Mouse (Mus musculus) right cerebral cortex, adult 18-20 months (tissue): ENCODE measurements around the gene Nxpe2.
"Not testable (repeated sequence)": the region's sequence is repeated elsewhere in the genome, so short reads cannot be mapped to it uniquely, and the experiment has no call there.

Experiments used
- DNase-seq: peaks from one replicate; pipeline ENCODE4 v3.0.0; 2022; ENCODE audit warnings: mixed read lengths

The Nxpe2 gene

DNA sequence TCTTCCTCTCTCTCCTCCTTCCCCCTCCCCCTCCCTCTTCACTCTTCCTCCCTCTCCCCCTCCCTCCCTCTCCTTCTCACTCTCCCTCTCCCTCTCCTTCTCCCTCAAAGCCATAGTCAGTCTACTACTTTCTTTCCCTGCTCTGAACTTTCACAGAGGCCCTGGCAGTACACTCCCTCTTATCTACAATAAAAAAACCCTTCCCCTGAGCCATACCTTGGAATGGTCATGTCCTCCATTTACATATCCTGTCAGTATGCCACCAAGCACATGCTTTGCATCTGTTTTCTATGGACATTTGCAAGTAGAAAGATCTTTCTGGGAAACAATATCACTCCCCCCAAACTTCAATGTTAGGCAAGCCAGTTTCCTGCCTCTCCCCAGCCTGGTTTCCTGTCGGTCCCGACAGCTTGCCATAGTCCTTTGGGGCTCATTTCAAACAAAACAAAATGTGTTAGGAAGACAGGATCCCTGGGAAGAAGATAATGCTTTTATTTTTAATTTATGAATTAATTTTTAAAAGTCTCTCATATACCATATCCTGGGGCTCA, at the start of gene Nxpe2:
TSS of gene Nxpe2 (minus strand) at position 307 of the 551 bp plus-strand sequence.
- DNase-seq, result no peak

DNA sequence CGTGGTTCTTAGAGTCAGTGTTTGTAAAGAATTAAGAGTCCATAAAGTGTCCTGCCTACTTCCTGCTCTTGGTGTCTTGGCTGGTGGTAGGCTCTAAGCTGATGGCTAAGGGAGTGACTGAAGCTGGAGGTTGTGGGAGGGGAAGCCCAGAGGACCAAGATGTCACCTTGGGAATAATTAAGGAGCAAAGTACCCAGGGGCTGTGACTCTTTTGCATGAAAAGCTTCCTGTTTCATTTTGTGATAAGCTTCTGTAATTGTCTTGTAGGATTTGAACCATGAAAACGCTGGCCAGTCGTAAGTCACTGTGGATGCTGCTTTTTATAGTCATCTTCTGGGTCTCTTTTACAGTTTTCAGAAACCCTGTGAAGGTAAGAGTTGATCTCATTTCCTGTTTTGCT, 36.7 kb upstream of the Nxpe2 start:
- no peak for DNase-seq

DNA sequence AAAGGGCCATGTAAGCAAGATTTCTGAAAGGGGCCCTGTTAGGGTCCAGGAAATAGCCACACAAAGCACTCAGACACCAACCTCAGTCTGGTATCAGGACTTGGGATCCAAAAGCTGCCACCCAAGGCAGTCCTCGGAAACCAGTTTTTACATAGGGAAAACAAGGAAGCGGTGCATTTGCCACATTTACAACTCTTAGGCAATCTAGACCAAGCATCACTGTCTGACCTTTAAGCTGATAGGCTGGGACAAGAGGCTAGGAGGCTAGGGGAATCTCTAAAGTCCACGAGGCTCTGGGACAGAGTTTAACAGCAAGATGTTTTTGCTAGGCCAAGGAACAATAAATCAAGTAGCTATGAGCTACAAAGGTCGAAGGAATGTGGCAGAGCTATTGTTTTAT, 35.2 kb upstream of the Nxpe2 start:
- no peak for DNase-seq

DNA sequence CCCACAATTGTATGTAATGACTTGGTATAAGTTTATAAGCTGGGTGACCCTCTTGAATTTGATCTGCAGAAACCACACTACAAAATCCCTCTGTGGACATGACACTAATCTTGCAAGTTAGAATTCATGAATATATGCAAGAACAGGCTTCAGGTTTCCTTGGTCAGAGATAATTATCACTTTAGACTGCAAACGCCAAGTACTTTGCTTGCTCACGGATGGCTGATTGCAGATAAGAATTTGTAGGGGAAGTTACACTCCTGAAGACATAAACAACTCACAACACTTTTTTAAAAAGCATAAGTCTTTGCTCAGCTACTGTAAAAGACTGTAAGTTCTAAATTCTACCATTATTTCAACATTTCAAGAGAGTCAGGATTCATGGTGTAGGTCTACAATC, 21.1 kb upstream of the Nxpe2 start:
- DNase-seq, result no peak

DNA sequence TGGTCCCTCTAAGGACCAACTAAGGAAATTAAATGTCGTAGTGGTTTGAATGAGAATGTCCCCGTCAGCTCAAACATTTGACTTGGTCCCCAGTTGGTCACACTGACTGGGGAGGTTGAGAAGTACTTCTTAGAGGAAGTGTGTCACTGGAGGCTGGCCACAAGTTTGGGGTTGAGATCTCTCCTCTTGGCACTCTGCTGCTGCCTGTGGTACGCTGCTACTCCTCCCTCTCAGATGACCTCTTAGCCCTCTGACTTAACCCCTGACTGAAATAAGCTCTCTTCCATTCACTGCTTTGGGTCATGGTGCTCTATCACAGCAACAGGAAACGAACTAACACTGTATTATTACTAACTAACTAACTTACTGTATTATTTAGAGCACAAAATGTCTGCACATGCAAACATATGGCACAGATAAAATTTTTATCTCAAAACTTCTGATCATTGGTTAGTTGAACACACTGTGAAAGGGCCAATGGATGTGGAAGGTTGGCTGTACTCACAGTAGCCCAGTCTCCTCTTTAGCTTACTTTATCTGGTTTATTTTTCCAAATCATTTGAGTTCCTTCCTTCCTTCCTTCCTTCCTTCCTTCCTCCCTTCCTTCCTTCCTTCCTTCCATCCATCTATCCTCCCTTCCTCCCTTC, 20.1 kb upstream of the Nxpe2 start:
- no peak for DNase-seq

DNA sequence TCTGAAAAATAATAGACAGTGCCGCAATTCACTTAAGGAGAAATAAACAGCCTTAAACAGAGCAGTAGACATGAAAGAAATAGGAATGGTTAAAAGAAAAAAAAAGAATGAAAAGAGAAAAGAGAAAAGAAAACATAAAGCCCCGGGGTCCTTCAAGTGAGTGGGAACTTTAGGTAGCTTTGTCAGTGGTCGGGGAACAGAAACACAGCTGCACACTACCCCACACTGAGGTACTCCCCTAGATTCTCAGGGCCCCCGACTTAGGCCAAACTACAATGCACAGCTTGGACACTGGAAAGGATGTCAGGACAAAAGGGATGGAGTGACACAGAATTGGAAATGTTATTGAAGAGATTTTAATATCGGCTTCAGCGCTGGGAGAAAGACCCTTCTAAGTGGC, 9.5 kb upstream of the Nxpe2 start:
- DNase-seq, result no peak

DNA sequence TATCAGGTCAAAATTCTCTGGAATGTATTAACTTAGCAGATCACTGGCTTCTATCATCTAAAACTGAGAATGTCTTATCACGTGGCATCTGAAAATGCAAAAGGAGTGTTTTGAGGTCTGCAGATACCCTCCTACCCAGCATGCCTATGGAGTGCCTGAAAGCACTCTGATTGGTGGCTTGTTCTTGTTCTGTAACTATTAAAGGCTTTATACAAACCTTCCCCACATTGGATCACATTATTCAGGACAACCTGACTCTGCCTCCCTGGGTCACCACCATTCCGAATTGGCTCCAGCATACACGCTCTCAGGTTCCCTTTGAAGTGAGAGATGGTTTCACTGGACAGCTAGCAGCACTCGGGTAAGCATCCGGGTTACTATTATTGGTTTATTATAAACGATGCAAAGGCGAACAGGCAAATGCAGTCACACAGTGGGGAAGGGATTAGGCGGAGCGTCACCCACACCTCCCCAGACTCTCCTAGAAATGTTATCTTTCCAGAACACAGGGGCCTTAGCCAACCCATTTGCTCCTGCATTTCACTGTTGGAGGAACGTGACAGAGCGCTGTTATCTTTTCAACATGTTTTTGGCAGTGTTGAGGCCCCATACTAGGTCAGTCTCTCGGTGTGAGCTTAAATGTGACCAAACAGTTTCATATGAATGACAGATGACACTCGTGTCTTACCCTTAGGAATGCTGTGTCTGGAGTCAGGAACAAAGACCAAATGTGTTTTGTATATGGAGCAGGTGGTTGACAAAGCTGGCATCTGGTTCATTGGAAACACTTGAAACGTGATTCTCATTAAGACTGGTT, 8.8 kb upstream of the Nxpe2 start:
- DNase-seq, result no peak

DNA sequence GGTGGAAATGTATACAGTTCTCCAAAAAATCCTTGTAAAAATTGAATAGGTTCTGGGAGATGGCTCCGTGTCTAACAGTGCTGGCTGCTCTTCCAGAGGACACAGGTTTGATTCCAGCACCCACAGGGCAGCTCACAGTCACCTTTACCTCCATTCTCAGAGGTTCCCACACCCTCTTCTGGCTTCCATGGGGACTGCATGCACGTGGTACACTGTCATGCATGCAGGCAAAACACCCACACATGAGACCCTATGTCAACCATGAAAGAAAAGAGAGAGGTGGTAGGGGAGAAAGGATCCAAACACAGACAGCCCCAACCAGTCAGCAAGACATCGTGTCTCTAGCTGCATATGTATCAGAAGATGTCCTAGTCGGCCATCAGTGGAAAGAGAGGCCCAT, 7.6 kb upstream of the Nxpe2 start:
- DNase-seq, result no peak

DNA sequence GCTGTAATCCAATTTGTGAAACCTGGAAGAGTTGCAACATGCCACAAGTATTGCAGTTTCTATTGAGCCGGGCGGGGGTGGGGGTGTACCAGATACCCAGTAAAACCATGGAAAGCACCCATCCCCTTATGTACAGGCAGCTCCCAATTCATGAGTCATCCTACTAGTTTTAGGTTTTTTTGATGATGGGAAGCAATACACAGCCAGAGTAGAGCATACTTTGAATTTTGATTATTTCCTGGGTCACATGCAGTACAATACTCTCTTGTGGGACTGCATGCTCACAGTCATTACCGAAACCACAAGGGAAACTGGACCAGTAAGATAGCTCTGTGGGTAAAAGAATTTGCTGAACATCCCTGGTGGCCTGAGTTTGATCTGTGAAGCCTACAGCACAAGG, 3.8 kb upstream of the Nxpe2 start:
- DNase-seq, result no peak

DNA sequence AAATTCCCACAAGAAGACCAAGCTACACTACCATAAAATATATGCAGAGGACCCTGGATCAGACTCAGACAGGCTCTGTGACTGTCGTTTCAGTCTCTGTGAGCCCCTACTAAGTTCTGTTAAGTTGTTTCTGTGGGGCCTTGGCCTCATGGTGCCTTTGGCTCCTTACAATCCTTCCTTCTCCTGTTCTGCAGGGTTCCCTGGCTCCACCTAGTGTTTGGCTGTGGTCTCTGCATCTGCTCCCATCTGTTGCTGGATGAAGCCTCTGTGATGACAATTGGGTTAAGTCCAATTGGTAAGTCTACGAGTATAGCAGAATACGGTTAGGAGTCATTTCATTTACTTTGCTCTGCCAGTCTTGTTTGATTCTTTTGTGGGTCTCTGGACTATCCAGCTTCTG, 1.5 kb upstream of the Nxpe2 start:
- peak; percentile 76 for DNase-seq

DNA sequence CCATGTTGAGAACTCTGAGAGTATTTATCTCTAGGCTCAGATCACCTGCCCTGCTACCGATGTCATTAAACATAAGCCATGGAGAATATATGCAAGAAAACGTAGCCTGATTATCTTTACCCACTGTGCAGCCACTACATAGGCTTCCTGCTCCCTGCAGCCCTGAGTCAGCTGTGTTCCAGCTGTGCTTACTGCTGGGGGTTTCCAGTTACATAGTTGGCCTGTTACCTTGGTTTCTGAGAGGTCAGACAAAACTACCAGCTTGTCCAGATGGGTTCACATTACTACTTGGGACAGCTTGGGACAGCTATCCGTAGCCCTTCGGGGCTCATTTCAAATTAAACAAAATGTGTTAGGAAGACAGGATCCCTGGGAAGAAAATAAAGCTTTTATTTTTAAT, 868 bp upstream of the Nxpe2 start:
- no peak for DNase-seq

DNA sequence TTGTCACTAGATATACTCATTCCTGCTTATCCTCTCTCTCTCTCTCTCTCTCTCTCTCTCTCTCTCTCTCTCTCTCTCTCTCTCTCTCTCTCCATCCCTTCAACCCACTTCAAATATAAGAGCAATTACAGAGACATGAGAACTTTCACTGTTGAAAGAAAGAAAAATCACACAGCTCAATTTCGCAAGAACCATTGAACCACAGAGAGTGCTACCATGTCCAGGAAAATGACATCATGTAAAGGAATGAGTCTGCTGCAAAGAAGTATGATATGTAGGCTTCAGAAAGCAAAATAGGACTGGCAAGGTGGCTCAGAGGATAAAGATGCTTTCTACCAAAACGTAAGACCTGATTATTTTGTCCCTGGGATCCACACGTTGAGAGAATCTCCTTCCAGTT, 7.4 kb downstream of the Nxpe2 start:
- no peak for DNase-seq

DNA sequence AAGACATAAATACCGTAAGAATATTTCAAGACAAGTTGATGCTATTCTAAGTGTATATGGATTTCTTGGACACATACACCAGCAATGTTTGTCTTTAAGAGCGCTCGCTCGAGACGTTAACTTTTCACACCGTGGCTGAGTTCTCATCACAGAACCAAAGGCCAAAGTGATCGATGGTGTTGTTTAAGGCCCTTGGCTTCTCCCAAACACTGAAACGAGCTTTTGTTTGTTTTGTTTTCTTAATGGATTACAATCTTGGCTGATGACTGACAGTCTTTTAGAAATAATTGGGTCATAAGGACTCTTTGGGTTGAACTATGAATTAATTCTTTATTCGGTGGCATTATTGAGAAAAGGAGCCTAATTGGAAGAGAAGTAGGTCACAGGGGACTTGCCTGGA, 7.8 kb downstream of the Nxpe2 start:
- no peak for DNase-seq

DNA sequence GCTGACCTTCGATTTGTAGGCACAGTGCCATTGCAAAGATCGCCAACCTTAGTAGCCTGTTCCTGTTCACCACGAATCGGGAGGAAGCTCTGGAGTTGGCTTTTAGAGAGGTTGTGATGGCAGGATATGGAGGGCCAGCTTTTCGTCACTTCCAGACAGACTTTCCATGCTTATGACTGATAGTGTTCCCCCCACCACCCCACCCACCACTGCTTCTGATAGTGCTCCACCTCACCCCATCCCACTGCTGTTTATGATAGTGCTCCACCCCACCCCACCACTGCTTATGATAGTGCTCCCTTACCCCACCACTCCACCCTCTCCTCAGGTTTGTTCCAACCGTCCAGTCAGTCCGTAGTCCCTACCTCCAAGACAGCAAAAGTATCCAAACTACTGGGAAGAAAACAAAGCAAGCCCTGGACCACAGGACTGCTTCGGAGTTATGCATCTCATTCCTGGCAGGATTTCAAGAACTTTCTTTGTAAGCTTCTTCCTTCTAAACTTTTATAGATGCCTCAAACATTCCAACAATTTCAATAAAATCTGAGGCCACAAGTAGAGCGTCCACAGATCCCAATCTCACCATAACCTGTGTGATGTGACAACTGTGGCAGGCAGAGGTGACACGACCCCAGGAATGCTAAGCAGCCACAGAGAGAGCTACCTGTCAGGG, 12.4 kb downstream of the Nxpe2 start:
- DNase-seq, result no peak

DNA sequence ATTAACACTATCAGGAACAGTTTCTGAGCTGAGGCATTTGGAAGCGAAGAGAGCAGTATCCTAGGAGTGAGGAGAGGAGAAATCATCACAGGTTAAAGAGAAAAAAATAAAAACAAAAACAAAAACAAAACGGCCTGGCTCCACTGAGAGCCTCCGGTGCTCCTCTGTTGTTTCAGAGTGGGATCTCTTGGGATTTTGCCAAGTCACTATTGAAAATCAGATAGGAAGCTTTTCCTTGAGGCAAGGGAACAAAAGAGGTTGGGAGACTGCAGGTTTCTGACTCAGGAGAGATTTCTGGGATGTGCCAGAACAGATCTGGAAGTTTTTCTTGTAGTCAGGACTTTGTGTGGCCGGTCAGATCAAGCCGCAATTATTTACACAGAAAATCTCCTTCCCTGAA, 13.7 kb downstream of the Nxpe2 start:
- no peak for DNase-seq

DNA sequence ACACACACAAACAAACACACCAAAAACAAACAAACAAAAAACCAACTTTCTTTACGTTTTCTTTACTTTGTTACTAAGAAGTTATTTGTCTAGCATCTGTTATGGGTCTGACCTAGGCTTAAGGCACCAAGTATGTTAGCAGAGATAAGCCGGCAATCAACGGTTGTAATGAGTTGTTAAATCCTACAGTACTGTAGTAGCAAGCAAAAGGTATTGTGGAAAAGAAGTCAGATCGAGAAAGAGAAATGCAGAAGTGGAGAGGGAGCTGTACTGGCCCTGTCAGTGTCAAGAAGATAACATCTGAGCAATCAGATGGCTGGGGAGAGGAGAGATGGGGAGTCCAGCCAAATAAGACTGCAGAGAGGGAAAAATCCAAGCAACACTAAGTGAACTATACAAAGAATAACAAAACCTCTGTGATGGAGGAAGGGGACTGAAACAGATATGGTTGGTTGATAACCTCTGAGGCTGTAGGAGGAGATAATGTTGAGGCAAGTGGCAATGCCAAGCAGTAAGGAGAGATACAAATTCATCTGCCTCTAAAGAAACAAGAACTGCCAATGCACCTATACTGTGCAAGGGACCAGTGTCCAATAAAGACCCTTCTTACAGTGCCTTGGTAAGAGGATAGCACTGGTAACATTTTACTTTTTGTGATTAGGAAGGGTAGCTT, 14.3 kb downstream of the Nxpe2 start:
- DNase-seq, result no peak

DNA sequence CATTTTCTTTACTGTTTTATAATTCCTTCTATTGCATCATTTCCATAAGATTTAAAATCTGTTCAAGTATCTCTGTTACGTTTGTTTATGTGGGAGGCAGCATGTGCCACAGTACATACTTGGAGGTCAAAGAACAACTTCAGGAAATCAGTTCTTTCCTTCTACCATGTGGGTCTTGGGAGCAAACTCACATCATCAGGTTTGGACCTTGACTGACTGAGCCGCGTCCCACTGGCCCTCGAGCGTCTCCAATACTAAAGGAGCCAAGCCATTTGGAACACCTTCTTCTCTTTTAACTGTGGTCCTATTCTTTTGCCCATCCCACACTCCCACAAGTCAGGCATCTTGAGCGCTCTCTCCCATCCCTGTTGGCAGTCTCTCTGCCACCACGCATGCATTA, 23.7 kb downstream of the Nxpe2 start:
- no peak for DNase-seq

DNA sequence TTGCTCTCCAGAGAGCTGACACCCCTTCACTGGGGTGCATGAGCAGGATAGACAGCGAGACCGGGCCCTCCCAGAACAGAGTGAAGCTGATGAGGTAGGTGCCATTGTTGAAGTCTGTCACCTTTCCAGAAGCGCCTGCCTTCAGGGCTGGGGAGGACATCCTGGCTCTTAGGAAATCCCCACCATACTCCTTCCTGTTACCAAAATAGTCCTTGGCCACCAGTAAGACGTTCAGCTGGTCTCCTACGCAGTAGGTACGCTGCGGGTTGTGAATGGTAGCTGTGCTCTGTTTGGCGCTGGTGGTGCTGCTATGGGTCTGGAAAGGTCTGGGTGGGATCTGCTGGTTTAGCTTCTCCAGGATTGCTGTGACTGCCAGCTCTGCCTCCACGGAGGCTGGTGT, 26.9 kb downstream of the Nxpe2 start:
- no peak for DNase-seq

DNA sequence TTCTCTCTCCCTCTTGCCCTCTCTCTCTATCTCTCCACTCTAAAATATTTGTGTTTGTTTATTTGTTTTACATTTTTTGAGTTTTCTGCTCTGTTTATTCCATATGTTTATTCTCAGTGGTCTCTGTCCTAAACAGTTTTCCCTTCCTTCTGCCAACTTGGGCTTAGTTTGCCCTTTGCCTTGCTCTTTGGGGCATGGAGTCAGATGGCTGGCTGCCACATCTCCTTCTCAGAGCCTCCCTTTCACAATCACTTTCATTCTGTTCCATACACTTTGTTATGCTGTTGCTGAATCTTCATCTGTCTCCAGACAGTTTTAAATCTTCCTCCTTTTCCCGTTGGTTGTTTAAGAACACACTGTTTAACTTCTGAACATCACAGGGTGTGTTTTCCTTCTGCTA, 37.4 kb downstream of the Nxpe2 start:
- no peak for DNase-seq

DNA sequence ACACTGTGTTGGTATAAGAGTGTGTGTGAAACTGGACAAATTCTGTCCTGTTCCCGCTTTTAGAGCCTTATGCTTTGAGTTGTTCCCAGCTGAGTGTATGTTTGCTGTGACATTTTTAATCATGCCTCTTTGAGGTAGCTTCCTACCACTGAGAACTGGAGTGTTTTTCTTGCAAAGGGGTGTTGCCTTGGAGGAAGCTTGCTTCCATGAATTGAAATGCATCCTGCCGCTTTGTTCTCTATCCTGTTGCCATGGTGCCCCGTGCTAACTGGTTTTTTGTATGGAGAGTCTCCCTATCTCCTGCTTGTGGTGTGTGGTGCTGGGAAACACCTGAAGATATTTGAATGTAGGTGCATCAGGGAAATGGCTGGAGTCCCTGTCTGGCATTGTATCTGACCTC, 39.1 kb downstream of the Nxpe2 start:
- peak; percentile 10 for DNase-seq

DNA sequence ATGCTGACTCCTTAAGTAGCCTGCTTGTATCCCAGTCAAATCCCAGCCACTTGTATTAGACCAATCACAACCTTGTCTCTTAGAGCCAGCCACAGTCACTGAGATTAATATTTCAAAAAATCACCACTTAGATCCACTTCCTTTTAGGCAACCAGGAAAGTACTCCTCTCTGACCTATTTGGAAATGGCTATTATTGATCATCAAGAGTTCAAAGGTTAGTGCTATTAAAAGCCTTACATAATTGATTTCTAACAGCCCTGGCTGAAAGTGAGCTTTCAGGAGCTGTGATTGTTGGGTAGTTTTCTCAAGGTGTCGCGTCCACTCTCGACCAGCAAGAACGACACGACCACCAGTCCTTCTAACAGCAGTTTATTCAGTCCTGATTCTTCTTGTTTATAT, 42.0 kb downstream of the Nxpe2 start:
- no peak for DNase-seq

DNA sequence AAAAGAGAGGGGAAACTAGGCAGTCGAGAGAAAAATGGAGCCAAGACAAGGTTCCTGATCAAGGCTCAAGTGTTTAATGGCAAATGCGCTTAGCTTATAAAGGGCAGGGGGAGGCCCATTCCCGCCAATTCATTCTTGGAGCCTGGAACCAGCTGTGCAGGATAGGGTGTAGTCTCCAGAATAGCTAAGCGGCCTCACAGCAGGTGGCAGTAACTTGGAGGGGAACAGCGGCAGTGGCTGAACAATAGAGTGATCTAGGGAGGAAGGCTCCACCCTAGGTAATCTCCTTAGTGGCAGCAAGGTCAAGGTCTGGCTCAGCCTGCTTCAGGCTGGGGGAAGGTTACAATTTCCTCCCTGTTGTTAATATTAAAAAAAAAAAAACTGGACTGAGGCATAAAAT, 49.7 kb downstream of the Nxpe2 start:
- not testable (repeated sequence) for DNase-seq

DNA sequence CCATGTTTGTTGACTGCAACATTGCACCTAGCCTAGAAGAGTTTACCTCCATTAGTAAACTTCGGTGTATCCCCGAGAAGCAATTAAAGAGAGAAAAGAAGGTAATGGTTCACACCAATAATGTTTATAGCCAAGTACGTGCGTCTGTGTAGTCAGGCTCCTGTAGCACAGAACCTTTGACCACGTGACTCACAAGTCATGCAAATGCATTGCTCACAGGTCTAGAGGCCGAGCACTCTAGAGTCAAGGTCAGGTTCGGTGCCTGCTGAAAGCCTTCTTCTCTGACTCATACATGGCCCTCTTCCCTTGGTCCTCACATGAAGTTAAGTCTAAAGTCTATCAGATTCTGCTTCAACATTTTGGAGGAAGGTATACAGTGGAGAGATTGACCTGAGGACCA, 54.3 kb downstream of the Nxpe2 start:
- no peak for DNase-seq
